Mouse (Mus musculus) frontal cortex, postnatal 25 days (tissue): ENCODE results near the gene Nrip3.

Experiments
- DNase-seq, 2 experiments: peaks; one replicate each; pipeline ENCODE4 v3.0.0; 2022; ENCODE audit warnings: low spot score in 2 of 2

Gene Nrip3

DNA sequence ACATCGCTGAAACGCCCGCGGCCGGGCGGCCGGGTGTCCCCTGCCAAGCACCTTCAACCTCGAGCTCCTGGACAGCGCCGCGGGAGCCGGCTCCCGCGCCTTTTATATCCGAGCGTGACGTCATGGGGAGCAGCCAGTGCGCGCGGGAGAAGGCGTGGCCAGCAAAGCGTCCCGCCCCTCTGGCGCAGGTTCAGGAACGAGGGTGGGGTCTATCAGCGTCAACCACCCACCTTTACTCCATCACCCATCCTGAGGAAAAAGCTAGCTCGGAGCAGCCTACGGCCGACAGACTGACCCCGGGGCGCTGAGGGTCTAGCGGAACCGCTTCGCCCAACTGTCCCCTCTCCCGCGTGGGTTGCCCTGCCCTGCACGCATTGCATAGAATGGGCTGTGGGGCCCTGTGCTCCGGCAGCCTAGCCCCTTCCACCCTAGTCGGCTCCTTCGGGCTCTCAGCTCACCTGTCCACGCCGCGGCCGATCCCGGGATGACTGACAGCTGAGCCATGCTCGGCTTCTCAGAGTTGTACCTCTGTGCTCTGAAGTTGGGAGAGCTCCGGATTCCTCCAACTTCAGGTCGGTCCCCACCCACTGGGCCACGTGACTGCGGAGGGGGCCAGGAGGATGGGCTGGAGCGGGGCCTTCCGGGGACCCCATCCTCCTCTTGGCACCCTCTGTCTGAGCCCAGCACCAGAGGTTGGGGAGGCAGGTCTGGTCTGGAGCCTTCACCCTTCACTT lies at the start of gene Nrip3:
Gene Nrip3, minus strand, starts transcription at position 556 of the 734 bp plus-strand sequence.
- peak; percentile 42 to 48 for DNase-seq

DNA sequence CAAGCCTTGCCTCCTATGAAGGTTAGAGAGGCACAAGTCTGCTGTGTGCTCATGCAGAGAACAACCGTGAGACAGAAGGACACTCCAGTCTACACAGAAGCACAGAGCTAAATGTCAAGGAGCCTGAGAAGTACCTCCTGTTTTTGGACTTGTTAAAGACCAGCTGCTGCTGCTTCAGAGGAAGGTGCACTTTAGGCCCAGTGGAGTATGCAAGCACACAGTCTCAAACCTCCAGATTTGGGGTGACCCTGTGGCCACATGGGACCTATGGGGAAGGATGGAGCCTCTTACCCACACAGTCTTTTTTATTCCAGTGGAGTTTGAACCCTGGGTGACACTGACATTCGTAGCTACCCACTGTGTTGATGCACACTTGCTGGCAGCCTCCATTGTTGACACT lies 49.6 kb upstream of the Nrip3 start:
- no peak for DNase-seq

DNA sequence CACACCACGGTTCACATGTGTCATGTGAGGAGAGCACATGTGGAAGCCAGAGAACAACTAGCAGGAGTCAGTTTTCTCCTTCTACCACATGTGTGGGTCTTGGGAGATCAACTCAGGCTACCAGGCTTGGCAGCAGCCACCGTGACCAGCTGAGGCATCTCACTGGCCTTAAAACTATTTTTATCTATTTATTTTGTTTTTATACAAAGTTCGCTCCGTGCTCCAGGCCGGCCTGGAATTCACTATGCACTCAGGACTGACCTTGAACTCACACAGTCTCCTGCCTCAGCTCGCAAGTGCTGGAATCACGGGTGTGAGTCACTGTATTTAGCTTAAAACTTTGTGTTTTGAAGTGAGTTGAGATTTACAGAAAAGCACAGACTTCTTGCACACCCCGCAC lies 45.1 kb upstream of the Nrip3 start:
- DNase-seq = no peak

DNA sequence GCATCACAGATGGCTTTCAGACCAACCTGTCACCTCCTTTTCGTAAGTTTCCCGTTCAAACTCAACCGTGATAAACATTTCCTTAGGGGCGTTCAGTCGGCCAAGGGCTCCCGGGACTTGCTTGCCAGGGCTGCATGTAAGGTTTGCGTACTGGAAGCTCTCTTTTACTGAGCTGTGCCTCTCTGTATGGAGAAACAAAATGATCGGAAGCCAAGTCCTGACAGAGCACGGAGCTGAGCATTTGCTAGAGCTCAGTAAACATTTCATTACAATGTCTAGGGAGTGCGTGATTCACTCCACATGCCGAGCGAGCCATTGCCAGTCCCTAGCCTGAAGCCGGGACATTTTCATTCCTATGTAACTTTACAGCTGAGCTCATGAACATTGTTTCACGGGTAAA lies 43.5 kb upstream of the Nrip3 start:
- DNase-seq = no peak

DNA sequence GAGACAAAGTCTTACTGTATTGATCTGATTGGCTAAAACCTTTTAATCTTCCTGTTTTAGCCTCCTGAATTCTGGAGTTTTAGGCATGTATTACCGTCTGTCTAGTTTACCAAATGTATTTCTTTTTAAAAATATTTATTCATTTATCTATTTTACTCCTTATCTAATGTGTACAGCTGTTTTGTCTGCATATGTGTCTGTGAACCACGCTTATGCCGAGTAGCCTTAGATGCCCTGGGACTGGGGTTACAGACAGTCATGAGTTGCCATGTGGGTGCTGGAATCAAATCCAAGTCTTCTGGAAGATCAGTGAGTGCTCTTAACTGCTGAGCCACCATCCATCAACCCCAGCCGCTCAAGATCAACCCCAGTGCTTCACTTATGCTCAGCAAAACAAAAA lies 36.8 kb upstream of the Nrip3 start:
- DNase-seq = no peak

DNA sequence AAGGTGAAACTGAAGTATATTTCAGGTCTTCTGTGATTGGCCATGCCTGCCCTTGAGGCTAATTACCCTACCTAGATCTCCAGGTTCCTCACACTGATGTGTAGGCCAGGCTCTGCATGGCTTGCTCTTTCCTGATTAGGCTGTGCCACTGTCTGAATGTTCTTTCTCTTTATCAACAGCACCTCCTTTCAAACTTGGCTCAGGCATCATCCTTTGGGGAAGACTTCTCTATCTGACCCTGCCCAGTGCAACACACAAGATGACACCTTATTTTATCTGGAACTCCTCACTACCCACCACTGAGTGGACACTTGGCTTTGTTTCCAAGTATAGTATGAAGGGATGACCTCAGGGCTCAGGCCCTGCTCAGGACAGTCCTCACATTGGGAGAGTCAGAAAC lies 36.1 kb upstream of the Nrip3 start:
- no peak for DNase-seq

DNA sequence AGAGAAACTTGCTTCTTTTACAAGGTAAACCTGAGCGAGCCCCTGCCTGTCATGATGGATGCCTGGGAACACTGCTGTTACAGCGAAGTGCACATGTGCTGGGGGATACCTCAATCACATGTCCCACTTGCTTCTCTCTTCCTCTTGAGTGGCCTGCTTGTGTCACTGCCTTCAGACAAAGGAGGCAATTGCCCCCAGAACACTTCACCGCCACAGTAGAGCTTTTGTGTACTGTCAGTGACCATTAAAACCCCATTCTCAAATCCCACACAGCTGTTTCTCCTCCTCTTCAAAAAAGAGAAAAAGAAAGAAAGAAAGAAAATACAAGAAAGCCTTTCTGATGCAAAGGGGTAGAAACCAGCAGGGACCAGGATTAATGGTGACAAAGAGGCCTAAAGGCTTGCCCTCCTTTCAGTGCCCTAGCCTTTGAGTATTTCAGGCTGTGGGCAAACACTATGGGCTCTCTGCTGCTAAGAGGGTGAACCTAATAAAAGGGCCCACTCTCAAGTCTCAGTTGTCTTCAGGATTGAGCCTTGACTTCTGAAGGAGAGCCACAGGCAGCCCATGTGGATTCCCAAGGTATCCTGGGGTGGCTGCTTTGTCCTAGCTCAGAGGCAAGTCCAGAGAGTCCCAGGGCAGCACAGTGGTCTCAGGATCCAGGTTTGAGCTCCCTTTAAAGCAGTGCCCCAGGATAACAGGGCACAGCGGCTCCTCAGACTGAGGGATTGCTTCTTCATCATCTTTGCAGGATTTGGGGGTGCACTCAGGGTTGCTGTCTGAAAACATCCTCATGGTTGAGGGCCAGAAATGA lies 31.7 kb upstream of the Nrip3 start:
- no peak for DNase-seq

DNA sequence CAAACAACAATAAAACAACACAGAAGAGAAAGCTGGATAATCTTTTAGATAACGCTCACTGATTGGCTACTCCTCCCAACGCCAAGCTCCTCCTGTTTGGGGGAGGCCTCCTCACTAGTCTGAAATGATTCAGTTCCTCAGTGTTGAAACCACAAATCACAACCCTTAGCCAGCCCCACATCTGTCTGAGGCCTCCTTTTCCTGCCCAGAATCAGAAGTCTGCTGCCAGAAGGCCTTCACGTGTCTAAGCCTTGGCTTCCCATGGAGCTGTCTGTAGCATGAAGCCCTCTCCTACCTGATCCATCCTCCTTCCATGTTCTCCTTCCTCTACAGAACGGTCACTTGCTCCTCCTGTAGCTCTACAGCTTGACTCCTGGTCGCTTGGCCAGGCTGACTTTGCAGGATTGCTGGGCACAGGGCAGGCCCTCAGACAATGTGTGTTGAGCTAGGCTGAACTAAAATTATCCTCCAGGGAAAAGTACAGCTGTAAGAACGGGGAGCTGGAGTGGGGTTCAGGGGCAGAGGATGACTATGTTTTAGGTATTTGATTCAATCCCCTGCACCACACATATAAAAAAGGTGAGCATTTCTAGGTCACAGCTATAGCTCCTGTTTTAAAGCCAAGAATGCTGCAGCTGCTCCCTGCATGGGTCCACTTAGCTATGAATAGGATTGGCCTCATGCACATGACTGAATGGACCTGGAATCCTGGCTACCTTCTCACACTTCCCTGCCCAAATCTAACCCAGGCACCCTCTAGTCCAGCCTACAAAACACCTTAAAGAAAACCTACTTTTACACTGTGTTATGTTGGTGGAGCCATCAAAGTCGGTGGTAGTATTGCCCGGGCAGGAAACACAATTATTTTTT lies 26.0 kb upstream of the Nrip3 start:
- no peak for DNase-seq

DNA sequence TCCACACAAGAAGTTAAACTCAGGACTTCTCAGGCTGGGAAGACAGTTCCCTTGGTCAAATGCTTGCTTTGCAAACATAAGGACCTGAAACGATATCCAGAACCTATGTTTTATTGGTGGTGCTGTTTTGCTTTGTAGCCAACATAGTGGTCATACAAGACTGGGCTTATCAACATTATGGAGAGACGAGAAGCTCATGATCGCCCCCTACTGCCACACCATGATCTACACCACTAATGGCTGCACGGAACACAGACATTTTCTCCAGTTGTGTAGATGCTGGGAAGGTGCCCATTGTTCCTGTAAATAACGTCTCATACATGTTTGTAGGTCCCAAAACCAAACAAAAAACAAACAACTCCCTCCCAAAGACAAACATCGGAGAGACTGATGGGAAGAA lies 23.0 kb upstream of the Nrip3 start:
- DNase-seq = no peak

DNA sequence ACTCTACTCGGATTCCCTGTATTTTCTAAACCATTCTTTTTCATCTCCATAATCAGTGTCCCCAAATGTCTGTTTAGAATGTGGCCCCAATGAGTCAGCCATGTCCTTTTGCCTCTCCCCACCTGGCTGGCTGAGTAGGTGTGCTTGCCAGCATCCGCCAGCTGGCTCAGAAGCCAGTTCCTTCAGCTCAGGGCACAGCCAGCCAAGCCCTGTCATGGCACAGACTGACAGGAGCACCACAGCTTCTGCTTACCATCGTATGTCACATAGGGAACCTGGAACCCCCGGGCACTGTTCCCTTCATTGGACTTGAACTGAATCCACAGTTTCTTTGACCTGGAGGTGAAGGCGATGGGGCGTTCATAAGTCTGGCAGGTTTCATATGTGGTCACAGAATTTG lies 22.5 kb upstream of the Nrip3 start:
- DNase-seq = no peak

DNA sequence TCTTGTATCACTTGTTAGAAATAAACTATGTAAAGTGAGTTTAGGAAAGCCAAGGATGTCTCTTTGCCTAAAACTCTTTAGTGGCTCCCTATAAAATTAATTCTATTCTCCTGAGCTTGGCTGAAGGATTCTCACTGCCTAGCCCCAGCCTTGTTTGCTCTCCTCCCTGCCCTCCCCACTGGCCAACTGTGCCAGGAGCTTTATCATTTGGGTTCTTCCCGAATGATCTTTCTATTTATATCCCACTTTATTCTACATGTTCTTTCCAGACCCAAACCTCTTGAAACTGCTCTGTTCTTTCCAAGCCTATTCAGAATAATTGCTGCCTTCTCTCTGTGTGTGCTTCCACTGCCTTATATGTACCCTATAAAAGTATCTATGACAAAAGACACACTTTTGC lies 21.7 kb upstream of the Nrip3 start:
- DNase-seq = no peak

DNA sequence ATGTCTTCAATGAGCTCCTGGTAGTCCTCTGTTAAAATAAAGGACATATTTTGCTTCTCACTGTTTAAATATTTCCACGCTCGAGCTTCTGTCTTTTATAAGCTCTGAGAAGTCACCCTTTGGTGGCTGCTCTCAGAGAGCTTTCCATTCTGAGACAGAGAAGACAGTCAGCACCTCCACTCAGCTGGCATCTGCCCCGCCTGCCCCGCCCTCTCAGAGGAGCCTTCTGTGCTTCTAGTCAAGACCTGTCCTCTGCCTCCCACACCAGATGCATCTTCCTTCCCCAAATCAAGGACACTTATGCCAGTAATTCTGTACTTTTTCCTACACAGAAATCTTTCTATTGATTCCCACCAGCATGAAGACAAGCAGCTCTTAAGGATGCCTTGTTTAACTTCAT lies 18.8 kb upstream of the Nrip3 start:
- no peak for DNase-seq

DNA sequence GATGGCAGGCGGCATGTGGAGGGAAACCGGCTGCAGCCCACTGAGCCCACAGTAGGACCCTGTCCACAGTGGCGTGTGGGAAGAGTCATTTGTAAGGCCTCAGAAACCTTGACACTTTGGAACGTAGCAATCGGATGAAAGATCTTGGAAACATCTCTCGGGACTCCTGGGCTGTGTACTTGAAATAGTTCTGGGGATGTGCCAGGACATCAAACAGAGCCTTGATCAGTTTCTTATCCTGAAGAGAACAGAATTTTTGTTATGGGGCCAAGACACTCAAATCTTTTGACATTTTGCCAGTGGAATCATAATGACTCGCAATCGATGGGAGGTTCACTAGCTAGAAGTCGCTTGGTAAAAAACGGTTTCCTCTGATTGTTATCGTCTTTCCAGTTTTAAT lies 17.3 kb upstream of the Nrip3 start:
- no peak for DNase-seq

DNA sequence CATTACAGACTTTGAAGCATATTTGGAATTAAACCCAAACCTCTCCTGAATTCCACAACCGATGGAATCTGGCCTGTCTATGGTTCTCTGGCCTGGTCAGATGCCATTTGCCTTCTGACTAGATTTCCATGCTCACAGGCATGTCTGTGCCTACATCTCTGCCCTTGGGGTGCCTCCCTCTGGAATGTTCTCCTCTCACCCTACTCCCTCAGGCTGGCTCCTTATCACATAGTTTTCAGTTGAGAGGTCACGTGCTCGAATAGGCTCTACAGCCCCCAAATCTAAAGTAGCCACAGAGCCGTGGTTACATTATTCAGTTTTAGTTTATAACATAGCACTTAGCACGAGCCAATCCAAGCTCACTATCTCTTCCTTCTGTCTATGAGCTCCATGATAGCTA lies 13.7 kb upstream of the Nrip3 start:
- no peak for DNase-seq

DNA sequence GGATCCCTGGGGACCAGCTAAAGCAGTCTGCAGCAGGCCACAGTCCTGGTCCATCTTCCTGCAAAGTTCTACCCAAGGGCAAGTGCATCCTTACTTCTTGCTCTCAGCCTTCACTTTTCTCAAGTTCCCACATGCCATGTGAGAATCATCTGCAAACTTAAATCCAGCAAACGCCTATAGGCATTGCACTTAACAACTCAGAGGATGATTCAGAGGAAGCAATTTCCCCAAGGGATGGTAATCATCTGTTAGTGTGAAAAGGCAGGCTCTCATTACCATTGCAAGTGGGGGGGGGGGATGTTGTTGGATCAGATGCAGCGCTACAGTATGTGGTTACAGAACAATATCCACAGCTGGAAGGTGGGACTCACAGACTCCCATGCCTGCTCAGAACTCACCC lies 12.7 kb upstream of the Nrip3 start:
- no peak for DNase-seq

DNA sequence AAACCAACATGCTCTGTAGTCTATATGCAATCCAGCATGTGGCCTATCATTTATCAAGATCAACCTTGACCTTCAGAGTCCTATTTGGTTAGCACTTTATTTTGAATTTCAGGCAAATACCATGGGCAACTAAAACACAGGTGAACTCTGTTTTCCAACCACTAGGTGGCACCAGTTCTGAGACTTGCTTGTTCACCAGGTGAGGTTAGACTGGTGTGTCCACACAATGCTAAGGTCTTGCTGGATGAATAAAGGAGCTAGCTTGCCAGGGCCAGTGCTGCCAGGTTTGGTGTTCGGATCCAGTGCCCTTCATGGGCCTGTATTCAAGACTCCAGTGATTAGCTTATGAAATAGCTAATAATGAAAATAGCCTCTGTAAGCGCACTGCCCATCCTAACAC lies 10.9 kb upstream of the Nrip3 start:
- DNase-seq = peak in 1 of 2 experiments; percentile 33

DNA sequence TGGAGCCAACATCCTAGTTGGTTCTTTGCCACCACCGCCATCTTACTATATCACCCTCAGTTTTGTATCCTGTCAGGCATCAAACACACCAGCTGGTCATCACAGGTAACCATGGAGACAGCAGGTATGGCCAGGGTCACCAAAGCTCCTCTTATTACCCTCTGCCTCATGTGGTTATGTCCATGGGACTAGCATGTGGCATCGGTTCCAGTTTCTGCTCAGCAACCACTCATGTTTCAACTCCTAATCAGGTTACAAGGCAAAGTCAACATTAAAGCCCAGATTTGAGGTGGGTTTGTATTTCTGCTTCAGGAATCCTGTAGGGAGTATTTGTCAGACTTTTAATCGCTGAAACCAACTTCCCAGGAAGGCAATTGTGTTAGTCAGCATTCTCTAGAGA lies 9.0 kb upstream of the Nrip3 start:
- no peak for DNase-seq

DNA sequence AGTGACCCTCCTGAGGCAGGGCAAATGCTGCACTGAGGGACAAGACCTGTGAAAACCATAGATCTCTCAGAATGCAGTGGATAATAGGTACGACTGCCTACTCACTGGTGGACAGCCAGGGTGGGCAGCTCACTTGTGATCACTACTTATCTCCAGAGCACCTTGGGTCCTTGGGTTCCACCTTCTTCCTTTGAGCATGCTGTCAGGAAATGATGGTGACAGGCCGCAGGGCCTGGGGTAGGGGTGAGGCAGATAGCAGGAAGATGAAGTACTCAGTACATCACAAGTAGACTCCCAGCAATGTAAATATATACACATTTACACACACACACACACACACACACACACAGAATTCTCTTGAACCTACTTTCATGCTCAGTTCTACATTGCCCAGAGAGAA lies 6.0 kb upstream of the Nrip3 start:
- no peak for DNase-seq

DNA sequence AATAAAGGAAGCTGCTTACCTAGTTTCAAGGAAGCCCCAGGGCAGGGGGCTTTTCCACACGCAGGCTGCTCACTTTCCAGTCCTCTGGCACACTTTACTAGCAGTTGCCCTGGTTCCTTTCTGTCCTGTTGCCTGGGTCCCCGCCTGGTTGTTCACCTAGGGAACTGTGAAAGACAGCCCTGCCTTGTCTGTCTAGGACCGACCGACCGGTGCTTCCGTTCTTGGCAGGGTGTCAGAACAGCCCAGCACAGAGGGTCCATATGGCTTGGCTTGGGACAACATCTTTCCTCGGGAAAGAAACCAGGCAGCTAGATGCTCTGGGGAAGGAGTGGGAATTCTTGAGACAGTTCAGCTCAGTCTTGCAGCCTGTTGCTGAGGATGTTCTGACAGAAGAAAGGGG lies 1.5 kb upstream of the Nrip3 start:
- no peak for DNase-seq

DNA sequence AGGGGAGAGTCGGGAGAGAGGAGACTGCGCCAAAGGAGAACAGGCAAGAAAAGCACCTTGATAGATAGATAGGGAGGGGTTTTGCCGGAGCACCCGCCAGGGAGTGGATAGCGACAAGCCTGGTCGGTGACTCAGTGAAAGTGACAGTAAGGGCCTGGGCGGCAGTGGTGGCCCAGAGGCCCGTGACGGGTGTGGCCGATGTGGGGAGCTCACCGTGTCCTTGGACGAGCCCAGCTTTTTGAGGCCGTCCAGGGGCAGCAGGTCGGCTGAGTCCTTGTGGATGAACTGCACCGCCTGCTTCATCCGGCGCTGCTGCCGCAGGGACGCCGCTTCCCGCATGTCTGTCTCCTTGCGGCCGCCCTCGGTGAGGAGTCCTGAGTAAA lies 747 bp downstream of the Nrip3 start:
- no peak for DNase-seq

DNA sequence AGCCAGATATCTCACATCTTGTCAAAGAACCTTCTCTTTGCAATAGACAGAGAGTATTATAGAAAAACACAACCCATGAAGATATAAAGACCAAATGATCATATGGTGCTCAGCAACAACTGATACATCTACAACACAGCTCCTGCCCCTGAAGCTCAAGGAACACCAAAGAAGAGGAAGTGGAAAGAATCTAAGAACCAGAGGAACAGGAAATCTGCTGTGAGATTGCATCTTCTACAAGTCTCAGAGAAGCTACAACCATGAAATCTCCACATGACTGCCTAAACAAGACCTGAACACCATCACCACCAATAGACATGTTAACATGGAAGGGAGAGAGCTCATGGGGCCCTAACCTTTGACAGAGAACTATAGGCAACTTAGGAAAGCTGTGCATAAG lies 9.6 kb downstream of the Nrip3 start:
- no peak for DNase-seq

DNA sequence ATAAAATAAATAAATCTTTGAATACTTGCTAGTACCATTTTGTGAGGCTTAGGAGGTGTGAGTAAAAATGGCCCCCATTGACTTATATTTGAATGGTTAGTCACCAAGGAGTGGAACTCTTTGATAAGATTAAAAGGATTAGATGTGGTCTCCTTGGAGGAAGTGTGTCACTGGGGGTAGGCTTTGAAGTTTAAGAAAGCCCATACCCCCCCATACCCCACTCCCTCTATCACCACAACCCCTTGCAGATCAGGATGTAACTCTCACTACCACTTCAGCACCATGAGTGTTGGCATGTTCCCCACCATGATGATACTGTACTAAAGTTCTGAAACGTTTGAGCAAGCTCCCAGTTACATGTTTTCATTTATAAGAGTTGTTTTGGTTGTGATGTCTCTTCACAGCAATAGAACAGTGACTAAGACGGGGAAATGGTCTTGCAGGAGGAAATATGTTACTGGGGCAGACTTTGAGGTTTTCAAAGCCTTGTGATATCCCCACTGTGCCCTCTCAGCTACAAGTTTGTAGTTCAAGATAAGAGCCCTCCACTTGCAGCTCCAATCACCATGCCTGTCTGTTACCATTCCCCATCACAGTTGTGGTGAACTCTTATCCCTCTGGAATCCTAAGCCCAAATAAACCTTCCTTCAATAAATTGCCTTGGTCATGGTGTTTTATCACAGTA lies 13.0 kb downstream of the Nrip3 start:
- DNase-seq = no peak
